Mouse (Mus musculus): Measurements from ENCODE around the gene Rbpms2. TPM values are rescaled to one million over a fixed set of nuclear protein-coding genes. Genes with fewer than 3 reads are reported as not detected.

Gene Rbpms2
- polyA plus RNA-seq, 1 experiment from 2014 or later = 18.9 TPM

DNA sequence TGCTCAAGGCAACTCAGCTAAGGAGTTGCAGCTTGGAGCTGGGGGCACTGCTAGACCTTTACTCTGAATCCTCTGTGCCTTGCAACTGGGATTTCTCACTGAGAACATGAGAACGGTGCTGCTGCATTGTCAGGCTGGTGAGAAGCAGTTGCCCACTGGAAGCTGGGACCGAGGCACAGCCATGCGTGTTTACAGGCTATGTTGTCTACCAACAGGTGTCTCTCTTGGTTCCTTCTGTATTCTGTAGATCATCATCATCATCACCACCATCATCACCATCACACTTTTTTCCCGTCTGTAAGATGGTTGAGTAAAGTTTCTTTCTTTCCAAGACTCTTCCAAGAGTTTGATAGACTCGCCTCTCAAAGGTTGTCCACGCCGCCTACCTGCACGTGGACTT lies 38.3 kb downstream of the Rbpms2 start, which contains the start of gene Oaz2:
Gene Oaz2 (plus strand): TSS at position 301 of the 400 bp plus-strand sequence.
- H3K36me3 ChIP-seq = no peaks in the 10 kb centered on the region
- no peak for ATAC-seq
- WGBS = 90% methylated on average over 8 of the region's 8 CpGs
- H3K4me3 ChIP-seq (replicated peaks) = no peak within 1 kb of the TSS
- no peaks in the 10 kb centered on the region for H3K27me3 ChIP-seq (replicated peaks)
- no peak within 1 kb of the TSS for H3K4me2 ChIP-seq (replicated peaks)
- no peaks in the 10 kb centered on the region for H3K9me3 ChIP-seq
- peaks cover 10% of the 10 kb centered on the region; the same call in 1 of the 2 replicates for H3K4me1 ChIP-seq (replicated peaks)
- no peak within 1 kb of the TSS for H3K9ac ChIP-seq
- no peak within 1 kb of the TSS for H3K27ac ChIP-seq

DNA sequence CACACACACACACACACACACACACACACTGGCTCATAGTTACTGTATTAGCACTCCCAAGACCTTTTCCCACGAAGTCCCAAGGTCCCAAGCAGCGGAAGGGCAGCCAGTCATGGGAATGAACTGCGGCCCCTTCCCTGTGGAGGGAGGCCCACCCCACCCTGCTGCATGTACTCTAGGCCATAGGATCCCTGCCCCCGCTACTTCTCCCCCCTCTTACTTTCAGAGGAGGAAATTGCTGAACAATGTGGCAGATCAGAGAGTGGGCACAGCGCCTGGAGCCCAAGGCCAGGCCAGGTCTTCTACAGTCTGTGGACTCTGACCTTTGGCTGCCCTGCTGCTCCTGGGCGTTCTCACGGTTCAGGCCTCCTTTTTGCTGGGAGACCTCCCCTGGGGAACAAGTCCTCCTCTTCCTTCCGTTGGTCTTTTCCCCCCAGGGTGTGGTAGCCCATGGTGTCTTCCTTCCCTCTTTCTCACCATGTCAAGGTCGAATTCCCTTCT lies 42.0 kb downstream of the Rbpms2 start:
- Histone ChIP-seq H3K27ac (peak overlapping the region; percentile 48; the same call in 1 of the 2 replicates), H3K9me3 (no peaks in the 10 kb centered on the region), H3K4me1 (replicated peaks) (peaks cover 12% of the 10 kb centered on the region; the same call in 1 of the 2 replicates), H3K36me3 (no peaks in the 10 kb centered on the region), H3K4me2 (replicated peaks) (no peak overlapping the region; the same call in 1 of the 2 replicates), H3K27me3 (replicated peaks) (no peaks in the 10 kb centered on the region), H3K4me3 (replicated peaks) (no peak overlapping the region), H3K9ac (peak overlapping the region; percentile 23; the same call in 1 of the 2 replicates)
- ATAC-seq = peak; percentile 44
- WGBS = 49% methylated on average over 9 of the region's 9 CpGs

DNA sequence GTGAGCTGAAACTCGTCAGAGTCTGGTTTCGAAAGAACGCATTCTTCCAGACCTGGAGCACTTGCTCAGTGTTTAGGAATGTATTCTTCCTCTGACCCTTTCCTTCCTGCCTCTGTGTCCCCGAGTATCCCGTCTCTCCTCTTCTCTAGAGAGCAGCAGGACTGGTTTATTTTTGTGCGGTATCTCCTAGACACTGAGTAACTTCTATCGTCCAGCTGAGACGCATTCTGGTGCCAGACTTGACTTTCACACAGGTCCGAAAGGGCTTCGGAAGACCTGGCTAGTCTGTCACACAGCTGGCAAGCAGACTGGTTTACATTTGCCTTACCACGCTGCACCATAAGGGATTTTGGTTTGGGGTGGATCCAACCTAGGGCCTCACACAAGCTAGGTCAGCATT lies 43.5 kb downstream of the Rbpms2 start:
- H3K4me2 ChIP-seq (replicated peaks) = no peak overlapping the region
- no peak overlapping the region for H3K9ac ChIP-seq
- no peak overlapping the region for H3K27ac ChIP-seq
- no peaks in the 10 kb centered on the region for H3K27me3 ChIP-seq (replicated peaks)
- no peaks in the 10 kb centered on the region for H3K36me3 ChIP-seq
- peaks cover 21% of the 10 kb centered on the region for H3K4me1 ChIP-seq (replicated peaks)
- WGBS = 49% methylated on average over 11 of the region's 11 CpGs
- no peak for ATAC-seq
- no peak overlapping the region for H3K4me3 ChIP-seq (replicated peaks)
- H3K9me3 ChIP-seq = no peaks in the 10 kb centered on the region

- no peaks in the 10 kb centered on the region for H3K27me3 ChIP-seq (replicated peaks)
- H3K4me1 ChIP-seq (replicated peaks) = peaks cover 44% of the 10 kb centered on the region
- 51% methylated on average over 8 of the region's 8 CpGs for WGBS
- peak overlapping the region; percentile 33; the same call in 1 of the 2 replicates for H3K9ac ChIP-seq
- no peaks in the 10 kb centered on the region for H3K9me3 ChIP-seq
- no peaks in the 10 kb centered on the region for H3K36me3 ChIP-seq
- peak overlapping the region; percentile 79 for H3K4me2 ChIP-seq (replicated peaks)
- 0 out of 2 replicates have a peak overlapping the region, but pooled peaks have one; percentile 45 for H3K27ac ChIP-seq
- peak overlapping the region; percentile 71 for H3K4me3 ChIP-seq (replicated peaks)
- peak; percentile 39 for ATAC-seq
Observed at GRCm38 (mm10) chr9:65675461-65676357, 46.3 kb downstream of the Rbpms2 start.

- Histone ChIP-seq H3K4me3 (replicated peaks) (peak overlapping the region; percentile 71), H3K4me1 (replicated peaks) (peaks cover 40% of the 10 kb centered on the region), H3K27ac (no peak overlapping the region), H3K27me3 (replicated peaks) (no peaks in the 10 kb centered on the region), H3K36me3 (no peaks in the 10 kb centered on the region), H3K9ac (peak overlapping the region; percentile 75), H3K4me2 (replicated peaks) (peak overlapping the region; percentile 79), H3K9me3 (no peaks in the 10 kb centered on the region)
- WGBS = under 1% methylated on average over 41 of the region's 51 CpGs
- peak; percentile 98 for ATAC-seq
Observed at GRCm38 (mm10) chr9:65676358-65677118, 47.1 kb downstream of the Rbpms2 start.

- peaks cover 40% of the 10 kb centered on the region for H3K4me1 ChIP-seq (replicated peaks)
- H3K9ac ChIP-seq = peak overlapping the region; percentile 75
- H3K36me3 ChIP-seq = no peaks in the 10 kb centered on the region
- WGBS = 9% methylated on average over 3 of the region's 3 CpGs
- H3K4me2 ChIP-seq (replicated peaks) = peak overlapping the region; percentile 79
- no peaks in the 10 kb centered on the region for H3K27me3 ChIP-seq (replicated peaks)
- H3K27ac ChIP-seq = no peak overlapping the region
- H3K4me3 ChIP-seq (replicated peaks) = peak overlapping the region; percentile 71
- no peaks in the 10 kb centered on the region for H3K9me3 ChIP-seq
- no peak for ATAC-seq
Observed at GRCm38 (mm10) chr9:65677119-65677462, 47.6 kb downstream of the Rbpms2 start.

DNA sequence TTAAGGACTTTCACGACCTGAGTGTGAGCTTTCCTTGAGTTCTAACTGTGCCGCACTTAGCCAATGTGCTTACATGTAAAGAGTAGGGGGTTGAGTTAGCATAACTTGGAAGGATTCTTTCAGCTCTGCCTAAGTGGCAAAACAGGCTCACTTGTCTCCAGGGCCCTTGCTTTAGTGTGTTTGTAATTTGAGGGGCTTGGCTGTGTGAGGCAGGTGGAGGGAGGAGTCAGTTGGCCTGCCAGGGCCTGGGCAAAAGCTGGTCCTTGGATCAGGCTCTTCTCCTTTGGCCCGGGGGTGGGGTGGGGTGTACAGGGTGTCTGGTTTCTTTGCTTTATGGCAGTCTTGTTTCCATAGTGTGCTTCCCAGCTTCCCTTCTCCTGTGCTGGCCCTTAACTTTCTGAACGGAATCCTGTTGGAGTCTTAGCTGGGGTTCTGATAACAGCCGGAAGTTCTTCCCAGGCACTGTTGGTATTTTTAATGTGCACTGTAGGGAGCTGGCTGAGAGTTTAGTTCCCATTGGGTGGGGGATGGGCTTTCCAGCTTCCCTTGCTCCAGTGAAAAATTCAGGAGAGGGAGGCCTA lies 49.8 kb downstream of the Rbpms2 start:
- ATAC-seq = no peak
- H3K27me3 ChIP-seq (replicated peaks) = no peaks in the 10 kb centered on the region
- H3K36me3 ChIP-seq = no peaks in the 10 kb centered on the region
- H3K9ac ChIP-seq = peak overlapping the region; percentile 21; the same call in 1 of the 2 replicates
- no peaks in the 10 kb centered on the region for H3K9me3 ChIP-seq
- 14% methylated on average over 5 of the region's 5 CpGs for WGBS
- peaks cover 42% of the 10 kb centered on the region for H3K4me1 ChIP-seq (replicated peaks)
- peak overlapping the region; percentile 79 for H3K4me2 ChIP-seq (replicated peaks)
- peak overlapping the region; percentile 74 for H3K27ac ChIP-seq
- peak overlapping the region; percentile 26; the same call in 1 of the 2 replicates for H3K4me3 ChIP-seq (replicated peaks)

DNA sequence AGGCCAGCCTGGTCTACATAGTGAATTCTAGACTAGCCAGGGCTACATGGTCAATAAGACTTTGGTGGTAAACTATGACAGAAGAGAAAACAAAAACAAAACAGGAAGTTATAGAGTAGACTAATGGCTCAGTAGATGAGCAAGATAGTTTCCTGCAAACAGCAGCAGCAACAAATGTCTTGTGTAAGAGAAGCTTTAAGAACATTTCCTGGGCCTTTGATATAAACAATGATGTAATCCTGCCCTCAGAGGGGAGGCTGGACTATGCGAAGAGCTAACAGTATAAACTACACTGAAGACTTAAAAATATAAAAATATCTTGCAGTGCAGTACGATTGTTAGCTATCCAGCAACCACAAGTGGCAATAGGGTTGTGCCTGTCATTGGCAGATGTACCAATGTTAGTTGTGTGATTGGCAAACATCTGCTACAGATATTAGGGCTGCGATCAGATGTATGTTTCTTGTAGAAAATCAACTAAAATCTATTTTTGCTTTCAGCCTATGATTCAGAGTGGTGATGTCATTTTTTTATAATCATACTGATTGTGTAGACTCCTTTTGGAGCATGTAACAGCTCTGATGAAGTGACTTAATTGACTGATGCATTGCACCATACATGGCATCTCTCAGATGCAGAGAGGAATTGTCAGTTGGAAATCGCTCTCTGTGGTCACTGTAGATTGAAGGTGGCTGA lies 51.6 kb downstream of the Rbpms2 start:
- WGBS = 58% methylated on average over 4 of the region's 4 CpGs
- H3K27me3 ChIP-seq (replicated peaks) = no peaks in the 10 kb centered on the region
- no peak for ATAC-seq
- peaks cover 39% of the 10 kb centered on the region for H3K4me1 ChIP-seq (replicated peaks)
- no peak overlapping the region for H3K4me2 ChIP-seq (replicated peaks)
- no peak overlapping the region for H3K9ac ChIP-seq
- H3K36me3 ChIP-seq = no peaks in the 10 kb centered on the region
- no peak overlapping the region for H3K4me3 ChIP-seq (replicated peaks)
- H3K27ac ChIP-seq = peak overlapping the region; percentile 51
- H3K9me3 ChIP-seq = no peaks in the 10 kb centered on the region

GRCm38 (mm10) chr9:65681634-65681940 lies 52.1 kb downstream of the Rbpms2 start:
- ATAC-seq = no peak
- no peaks in the 10 kb centered on the region for H3K9me3 ChIP-seq
- no peak overlapping the region for H3K9ac ChIP-seq
- no peak overlapping the region for H3K4me2 ChIP-seq (replicated peaks)
- 0 out of 2 replicates have a peak, but pooled peaks cover 3% of the 10 kb centered on the region for H3K36me3 ChIP-seq
- no peak overlapping the region for H3K4me3 ChIP-seq (replicated peaks)
- H3K27ac ChIP-seq = peak overlapping the region; percentile 7; the same call in 1 of the 2 replicates
- H3K27me3 ChIP-seq (replicated peaks) = no peaks in the 10 kb centered on the region
- 91% methylated on average over 2 of the region's 2 CpGs for WGBS
- H3K4me1 ChIP-seq (replicated peaks) = peaks cover 39% of the 10 kb centered on the region

- H3K4me3 ChIP-seq (replicated peaks) = no peak overlapping the region
- no peak overlapping the region for H3K4me2 ChIP-seq (replicated peaks)
- peaks cover 37% of the 10 kb centered on the region for H3K4me1 ChIP-seq (replicated peaks)
- 90% methylated on average over 3 of the region's 3 CpGs for WGBS
- ATAC-seq = no peak
- 0 out of 2 replicates have a peak, but pooled peaks cover 3% of the 10 kb centered on the region for H3K36me3 ChIP-seq
- no peaks in the 10 kb centered on the region for H3K27me3 ChIP-seq (replicated peaks)
- no peak overlapping the region for H3K9ac ChIP-seq
- H3K9me3 ChIP-seq = no peaks in the 10 kb centered on the region
- no peak overlapping the region for H3K27ac ChIP-seq
Observed at GRCm38 (mm10) chr9:65682183-65682582, 52.7 kb downstream of the Rbpms2 start.

GRCm38 (mm10) chr9:65682994-65683393 lies 53.5 kb downstream of the Rbpms2 start:
- ATAC-seq = no peak
- H3K9me3 ChIP-seq = no peaks in the 10 kb centered on the region
- no peak overlapping the region for H3K27ac ChIP-seq
- H3K36me3 ChIP-seq = peaks cover 9% of the 10 kb centered on the region
- H3K4me3 ChIP-seq (replicated peaks) = no peak overlapping the region
- WGBS = 78% methylated on average over 1 of the region's 1 CpGs
- H3K4me1 ChIP-seq (replicated peaks) = peaks cover 30% of the 10 kb centered on the region
- H3K4me2 ChIP-seq (replicated peaks) = no peak overlapping the region
- no peaks in the 10 kb centered on the region for H3K27me3 ChIP-seq (replicated peaks)
- H3K9ac ChIP-seq = no peak overlapping the region
